Mouse (Mus musculus): ENCODE measurements at regions not wholly inside any gene's neighbourhood (a gene's known extent, or its start where the extent isn't known, plus 50 kb on each side); places are given as distances from the start of the nearest gene placed in this dataset.

DNA sequence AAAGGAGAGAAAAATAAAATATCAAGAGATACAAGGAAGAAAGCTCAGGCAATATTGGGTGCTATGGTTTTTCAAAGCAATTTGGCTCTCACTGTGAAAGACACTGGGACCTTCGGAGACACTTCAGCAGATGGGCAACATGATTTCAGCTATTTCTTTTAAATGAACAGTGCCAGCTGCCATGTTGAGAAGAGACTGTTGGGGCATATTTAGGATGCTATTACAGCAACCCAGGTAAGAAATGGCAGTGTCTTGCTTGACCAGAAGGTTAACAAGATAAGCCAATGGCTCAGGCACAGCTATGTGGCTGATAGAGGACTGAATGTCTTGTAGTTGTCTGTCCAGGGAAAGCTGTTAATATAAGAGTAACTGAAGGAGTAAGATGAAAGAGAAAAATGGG, 348.6 kb downstream of the Ankrd7 start:
- DNase-seq (ENCODE audit: low spot score) = no peak
- Histone ChIP-seq H3K9ac (ENCODE audit: low read length) (no peak overlapping the region), H3K27ac (replicated peaks; ENCODE audit: low read depth, low read length) (no peak overlapping the region), H3K4me3 (ENCODE audit: low read depth, low read length) (no peak overlapping the region), H3K36me3 (ENCODE audit: control insufficient read depth, insufficient read depth, low read length) (no peaks in the 10 kb centered on the region), H3K27me3 (ENCODE audit: control insufficient read depth, insufficient read depth, low read length) (no peaks in the 10 kb centered on the region), H3K4me2 (ENCODE audit: low read depth, severe bottlenecking) (no peak overlapping the region), H3K4me1 (ENCODE audit: control insufficient read depth, insufficient read depth, low read length) (no peaks in the 10 kb centered on the region), H3K9me3 (ENCODE audit: control insufficient read depth, low read length) (no peaks in the 10 kb centered on the region)
- WGBS = 91% methylated on average over 1 of the region's 1 CpGs
- no peak for ATAC-seq (ENCODE audit: insufficient number of reproducible peaks, low FRiP score, low TSS enrichment, low read depth)

- Histone ChIP-seq H3K27ac (replicated peaks; ENCODE audit: low read depth, low read length) (no peak overlapping the region), H3K9ac (ENCODE audit: low read length) (no peak overlapping the region), H3K4me2 (ENCODE audit: low read depth, severe bottlenecking) (no peak overlapping the region), H3K9me3 (ENCODE audit: control insufficient read depth, low read length) (no peaks in the 10 kb centered on the region), H3K4me3 (ENCODE audit: low read depth, low read length) (no peak overlapping the region), H3K36me3 (ENCODE audit: control insufficient read depth, insufficient read depth, low read length) (no peaks in the 10 kb centered on the region), H3K27me3 (ENCODE audit: control insufficient read depth, insufficient read depth, low read length) (no peaks in the 10 kb centered on the region), H3K4me1 (ENCODE audit: control insufficient read depth, insufficient read depth, low read length) (no peaks in the 10 kb centered on the region)
- ATAC-seq (ENCODE audit: insufficient number of reproducible peaks, low FRiP score, low TSS enrichment, low read depth) (no peak), DNase-seq (ENCODE audit: low spot score) (no peak)
- WGBS = 72% methylated on average over 1 of the region's 1 CpGs
Measured at GRCm38 (mm10) chr6:19215124-19215523, 349.0 kb downstream of the Ankrd7 start.

DNA sequence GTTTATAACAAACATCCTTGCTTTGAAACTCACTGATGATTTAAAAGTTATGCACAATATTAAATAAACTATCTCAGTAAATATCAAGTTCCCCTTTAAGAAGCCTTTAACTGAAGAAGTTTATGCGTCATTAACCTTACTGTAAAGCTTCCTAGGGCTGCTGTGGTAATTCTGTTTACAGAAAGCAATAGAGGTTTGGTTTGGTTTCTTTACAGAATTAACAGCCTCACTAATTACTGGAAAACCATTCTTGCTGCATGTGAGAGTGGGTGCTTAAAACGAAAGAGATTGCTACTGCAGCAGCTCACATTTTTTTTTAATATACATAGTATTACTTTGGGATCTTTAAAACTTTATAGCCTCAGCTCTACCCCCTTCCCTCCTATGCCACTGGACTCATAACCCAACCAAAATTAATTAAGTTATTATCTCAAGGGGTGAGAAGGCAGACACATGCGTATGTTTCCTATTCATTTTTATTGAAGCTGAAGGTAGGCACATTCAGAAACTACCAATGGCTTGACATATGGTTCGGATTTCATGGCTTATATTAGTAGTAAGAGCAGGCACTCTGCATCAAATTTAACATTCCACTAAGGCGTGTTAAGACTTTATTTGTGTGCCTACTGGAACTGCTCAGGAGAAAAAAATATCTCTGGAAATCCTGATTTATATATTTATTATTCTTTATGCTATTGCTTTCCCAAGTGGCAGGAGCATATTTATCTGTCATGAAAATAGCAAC, 398.1 kb downstream of the Ankrd7 start:
- Histone ChIP-seq H3K27ac (replicated peaks; ENCODE audit: low read depth, low read length) (no peak overlapping the region), H3K4me3 (ENCODE audit: low read depth, low read length) (no peak overlapping the region), H3K9ac (ENCODE audit: low read length) (no peak overlapping the region), H3K4me1 (ENCODE audit: control insufficient read depth, insufficient read depth, low read length) (no peaks in the 10 kb centered on the region), H3K4me2 (ENCODE audit: low read depth, severe bottlenecking) (no peak overlapping the region), H3K9me3 (ENCODE audit: control insufficient read depth, low read length) (no peaks in the 10 kb centered on the region), H3K36me3 (ENCODE audit: control insufficient read depth, insufficient read depth, low read length) (no peaks in the 10 kb centered on the region), H3K27me3 (ENCODE audit: control insufficient read depth, insufficient read depth, low read length) (no peaks in the 10 kb centered on the region)
- 28% methylated on average over 5 of the region's 5 CpGs for WGBS
- ATAC-seq (ENCODE audit: insufficient number of reproducible peaks, low FRiP score, low TSS enrichment, low read depth) = no peak; the same call in 1 of the 2 replicates
- DNase-seq (ENCODE audit: low spot score) = no peak

DNA sequence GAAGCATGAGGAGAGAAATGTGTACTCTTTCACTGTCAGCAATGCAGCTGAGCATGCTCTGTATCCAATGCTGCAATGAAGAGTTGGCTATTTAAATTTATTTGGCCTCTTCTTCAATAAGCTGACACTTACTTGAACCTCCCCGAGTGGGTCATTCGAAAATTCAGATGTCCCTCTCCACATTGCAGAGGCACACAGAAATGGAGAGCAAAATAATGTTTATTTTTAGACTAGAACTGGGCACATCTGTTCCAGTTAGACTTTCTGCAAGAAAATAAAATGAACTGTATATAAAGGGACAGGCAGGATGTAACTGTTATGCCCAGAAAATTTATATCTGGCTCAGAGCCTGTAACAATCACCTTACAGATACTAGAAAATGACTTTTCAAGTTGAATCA, 407.1 kb downstream of the Ankrd7 start:
- H3K27me3 ChIP-seq (ENCODE audit: control insufficient read depth, insufficient read depth, low read length) = no peaks in the 10 kb centered on the region
- no peak for ATAC-seq (ENCODE audit: insufficient number of reproducible peaks, low FRiP score, low TSS enrichment, low read depth)
- 93% methylated on average over 2 of the region's 2 CpGs for WGBS
- no peak overlapping the region for H3K9ac ChIP-seq (ENCODE audit: low read length)
- DNase-seq (ENCODE audit: low spot score) = no peak
- H3K4me3 ChIP-seq (ENCODE audit: low read depth, low read length) = no peak overlapping the region
- no peaks in the 10 kb centered on the region for H3K4me1 ChIP-seq (ENCODE audit: control insufficient read depth, insufficient read depth, low read length)
- H3K27ac ChIP-seq (replicated peaks; ENCODE audit: low read depth, low read length) = no peak overlapping the region
- no peaks in the 10 kb centered on the region for H3K36me3 ChIP-seq (ENCODE audit: control insufficient read depth, insufficient read depth, low read length)
- H3K9me3 ChIP-seq (ENCODE audit: control insufficient read depth, low read length) = no peaks in the 10 kb centered on the region
- no peak overlapping the region for H3K4me2 ChIP-seq (ENCODE audit: low read depth, severe bottlenecking)

DNA sequence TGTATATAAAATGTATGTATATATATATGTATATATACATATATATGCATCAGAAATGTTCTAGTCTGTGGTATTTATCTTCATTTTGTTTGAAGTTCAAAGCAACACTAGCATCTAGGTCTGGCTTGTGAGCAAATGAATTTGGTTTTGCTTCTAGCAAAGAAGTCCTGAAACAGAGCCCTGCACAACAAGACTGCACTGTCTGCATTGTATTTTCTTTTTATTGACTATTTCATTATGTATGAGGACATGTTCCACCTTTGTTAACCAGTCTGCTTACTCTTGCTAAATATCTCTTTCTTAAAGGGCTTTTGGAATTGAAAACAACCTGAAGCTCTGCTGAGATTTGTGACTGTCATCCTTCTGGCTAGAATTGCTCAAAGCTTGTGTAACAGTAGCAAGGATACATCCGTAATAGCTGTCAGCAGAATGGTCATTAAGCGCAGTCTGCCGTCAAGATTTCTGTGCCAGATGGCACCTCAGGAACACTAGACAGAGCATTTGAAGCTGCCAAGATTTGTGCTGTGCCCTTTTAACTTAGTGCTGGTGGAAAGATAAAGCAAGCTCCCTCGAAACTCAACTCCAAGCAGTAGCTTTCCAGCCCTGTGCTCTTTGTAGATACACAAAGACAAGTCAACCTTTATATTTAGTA, 416.7 kb downstream of the Ankrd7 start:
- H3K27me3 ChIP-seq (ENCODE audit: control insufficient read depth, insufficient read depth, low read length) = no peaks in the 10 kb centered on the region
- no peaks in the 10 kb centered on the region for H3K9me3 ChIP-seq (ENCODE audit: control insufficient read depth, low read length)
- no peaks in the 10 kb centered on the region for H3K36me3 ChIP-seq (ENCODE audit: control insufficient read depth, insufficient read depth, low read length)
- DNase-seq (ENCODE audit: low spot score) = no peak
- H3K4me3 ChIP-seq (ENCODE audit: low read depth, low read length) = no peak overlapping the region
- WGBS = 61% methylated on average over 4 of the region's 4 CpGs
- no peaks in the 10 kb centered on the region for H3K4me1 ChIP-seq (ENCODE audit: control insufficient read depth, insufficient read depth, low read length)
- H3K9ac ChIP-seq (ENCODE audit: low read length) = no peak overlapping the region
- no peak overlapping the region for H3K27ac ChIP-seq (replicated peaks; ENCODE audit: low read depth, low read length)
- no peak for ATAC-seq (ENCODE audit: insufficient number of reproducible peaks, low FRiP score, low TSS enrichment, low read depth)
- no peak overlapping the region for H3K4me2 ChIP-seq (ENCODE audit: low read depth, severe bottlenecking)

DNA sequence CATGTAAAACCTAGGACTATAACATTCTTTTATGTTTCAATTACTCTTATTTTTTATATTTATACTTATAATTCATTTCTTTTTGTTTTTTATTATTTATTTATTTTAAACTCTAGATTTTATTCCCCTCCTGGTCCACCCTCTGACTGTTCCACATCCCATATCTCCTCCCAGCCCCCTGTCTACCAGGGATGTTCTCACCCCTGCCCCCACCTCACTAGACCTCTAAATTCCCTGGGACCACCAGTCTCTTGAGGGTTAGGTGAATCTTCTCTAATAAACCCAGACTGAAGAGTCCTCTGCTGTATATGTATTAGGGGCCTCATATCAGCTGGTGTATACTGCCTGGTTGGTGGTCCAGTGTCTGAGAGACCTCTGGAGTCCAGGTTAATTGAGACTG, 466.5 kb downstream of the Ankrd7 start:
- H3K9me3 ChIP-seq (ENCODE audit: control insufficient read depth, low read length) = no peaks in the 10 kb centered on the region
- H3K36me3 ChIP-seq (ENCODE audit: control insufficient read depth, insufficient read depth, low read length) = no peaks in the 10 kb centered on the region
- no peak overlapping the region for H3K27ac ChIP-seq (replicated peaks; ENCODE audit: low read depth, low read length)
- no peak for DNase-seq (ENCODE audit: low spot score)
- H3K4me2 ChIP-seq (ENCODE audit: low read depth, severe bottlenecking) = no peak overlapping the region
- no peak overlapping the region for H3K4me3 ChIP-seq (ENCODE audit: low read depth, low read length)
- ATAC-seq (ENCODE audit: insufficient number of reproducible peaks, low FRiP score, low TSS enrichment, low read depth) = 0 out of 2 replicates have a peak, but pooled peaks have one; percentile 47
- H3K9ac ChIP-seq (ENCODE audit: low read length) = no peak overlapping the region
- H3K27me3 ChIP-seq (ENCODE audit: control insufficient read depth, insufficient read depth, low read length) = no peaks in the 10 kb centered on the region
- H3K4me1 ChIP-seq (ENCODE audit: control insufficient read depth, insufficient read depth, low read length) = no peaks in the 10 kb centered on the region

DNA sequence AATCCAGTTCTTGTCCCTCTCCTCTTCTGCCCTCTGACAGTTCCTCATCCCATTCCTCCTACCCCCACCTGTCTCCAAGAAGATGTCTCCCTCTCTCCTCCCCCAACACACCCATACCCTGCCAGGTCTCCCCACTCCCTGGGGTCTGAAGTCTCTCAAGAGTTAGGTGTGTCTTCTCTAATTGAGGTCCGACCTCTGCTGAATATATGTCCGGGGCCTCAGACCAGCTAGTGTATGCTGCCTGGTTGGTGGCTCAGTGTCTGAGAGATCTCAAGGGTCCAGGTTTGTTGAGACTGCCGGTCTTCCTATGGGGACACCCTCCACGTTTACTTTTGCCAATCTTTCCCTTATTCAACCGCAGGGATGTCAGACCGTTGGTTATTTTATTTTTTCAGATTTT, 469.5 kb downstream of the Ankrd7 start:
- WGBS = 95% methylated on average over 6 of the region's 6 CpGs
- H3K4me1 ChIP-seq (ENCODE audit: control insufficient read depth, insufficient read depth, low read length) = no peaks in the 10 kb centered on the region
- H3K9ac ChIP-seq (ENCODE audit: low read length) = no peak overlapping the region
- H3K4me3 ChIP-seq (ENCODE audit: low read depth, low read length) = no peak overlapping the region
- no peaks in the 10 kb centered on the region for H3K9me3 ChIP-seq (ENCODE audit: control insufficient read depth, low read length)
- H3K36me3 ChIP-seq (ENCODE audit: control insufficient read depth, insufficient read depth, low read length) = no peaks in the 10 kb centered on the region
- no peak overlapping the region for H3K4me2 ChIP-seq (ENCODE audit: low read depth, severe bottlenecking)
- no peak overlapping the region for H3K27ac ChIP-seq (replicated peaks; ENCODE audit: low read depth, low read length)
- DNase-seq (ENCODE audit: low spot score) (no peak), ATAC-seq (ENCODE audit: insufficient number of reproducible peaks, low FRiP score, low TSS enrichment, low read depth) (no peak)
- H3K27me3 ChIP-seq (ENCODE audit: control insufficient read depth, insufficient read depth, low read length) = no peaks in the 10 kb centered on the region

DNA sequence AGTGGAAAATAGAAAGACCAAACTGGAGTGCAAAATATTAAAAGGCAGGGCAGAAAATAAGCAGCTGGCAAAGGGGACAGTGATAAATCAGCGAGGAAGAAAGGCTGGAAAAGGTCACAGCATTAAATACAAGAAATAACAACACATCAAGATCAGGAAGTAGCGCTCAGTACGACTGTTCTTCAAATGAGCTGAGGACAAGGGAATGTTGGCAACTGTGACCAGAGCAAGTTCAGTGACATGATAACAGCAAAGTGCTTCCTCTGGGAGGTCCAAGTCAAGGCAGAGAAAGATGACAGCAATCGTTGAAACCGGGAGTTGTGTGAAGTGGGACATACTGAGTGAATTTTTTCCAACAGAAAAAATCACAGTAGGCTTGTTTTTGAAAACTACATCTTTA, 472.4 kb downstream of the Ankrd7 start:
- no peak for ATAC-seq (ENCODE audit: insufficient number of reproducible peaks, low FRiP score, low TSS enrichment, low read depth)
- Histone ChIP-seq H3K4me1 (ENCODE audit: control insufficient read depth, insufficient read depth, low read length) (no peaks in the 10 kb centered on the region), H3K4me3 (ENCODE audit: low read depth, low read length) (no peak overlapping the region), H3K27ac (replicated peaks; ENCODE audit: low read depth, low read length) (no peak overlapping the region), H3K9ac (ENCODE audit: low read length) (no peak overlapping the region), H3K27me3 (ENCODE audit: control insufficient read depth, insufficient read depth, low read length) (no peaks in the 10 kb centered on the region), H3K36me3 (ENCODE audit: control insufficient read depth, insufficient read depth, low read length) (no peaks in the 10 kb centered on the region), H3K9me3 (ENCODE audit: control insufficient read depth, low read length) (no peaks in the 10 kb centered on the region), H3K4me2 (ENCODE audit: low read depth, severe bottlenecking) (no peak overlapping the region)
- DNase-seq (ENCODE audit: low spot score) = no peak
- WGBS = 80% methylated on average over 5 of the region's 5 CpGs
